Mouse (Mus musculus) ES-E14 (cell line): ENCODE data around the gene Tnrc18.

Experiments used
- HCFC1 ChIP-seq: IDR thresholded peaks from 2 replicates; pipeline ENCODE4 v1.6.1; 2012; ENCODE audit warnings: low read length, inconsistent platforms, borderline replicate concordance; ENCODE audit not compliant: insufficient read depth
- MAFK ChIP-seq: IDR thresholded peaks from 2 replicates; pipeline ENCODE4 v1.6.1; 2014; ENCODE audit warnings: mild to moderate bottlenecking, low read depth, low read length, inconsistent platforms; ENCODE audit not compliant: insufficient read depth
- ZC3H11A ChIP-seq: IDR thresholded peaks from 2 replicates; pipeline ENCODE4 v1.6.1; 2012; ENCODE audit warnings: low read depth, mild to moderate bottlenecking, inconsistent platforms, low read length, borderline replicate concordance
- ZNF384 ChIP-seq: IDR thresholded peaks from 2 replicates; pipeline ENCODE4 v1.6.1; 2012; ENCODE audit warnings: low read depth, low read length, inconsistent platforms

- TF ChIP-seq ZC3H11A (no peak), HCFC1 (no peak), ZNF384 (no peak), MAFK (no peak)
Measured at GRCm38 (mm10) chr5:142800198-142800597, 17.3 kb downstream of the Tnrc18 start.
